Mouse (Mus musculus): Measurements from ENCODE around the gene E2f6. TPM values are rescaled to one million over a fixed set of nuclear protein-coding genes. Genes with fewer than 3 reads are reported as not detected.

E2f6 gene
- polyA plus RNA-seq, 1 experiment from 2014 or later = 11.7 TPM

- ATAC-seq = no peak
- 0 out of 2 replicates have a peak, but pooled peaks cover 2% of the 10 kb centered on the region for H3K4me1 ChIP-seq (replicated peaks; ENCODE audit: control insufficient read depth, insufficient read depth, low read length)
- no peak overlapping the region for H3K27ac ChIP-seq (ENCODE audit: low read depth, low read length)
- H3K36me3 ChIP-seq (ENCODE audit: control insufficient read depth, insufficient read depth) = no peaks in the 10 kb centered on the region
- H3K9ac ChIP-seq (ENCODE audit: low read depth, low read length) = no peak overlapping the region
- H3K27me3 ChIP-seq (replicated peaks; ENCODE audit: control insufficient read depth, insufficient read depth, low read length) = no peaks in the 10 kb centered on the region
- H3K9me3 ChIP-seq (ENCODE audit: control insufficient read depth) = no peaks in the 10 kb centered on the region
- no peak overlapping the region for H3K4me3 ChIP-seq (ENCODE audit: low read depth, low read length)
- no peak for TF ChIP-seq CTCF (IDR thresholded peaks at IDR 0.05; ENCODE audit: low read depth)
- no peak overlapping the region for H3K4me2 ChIP-seq (replicated peaks; ENCODE audit: low read depth)
- WGBS = 55% methylated on average over 6 of the region's 6 CpGs
Observed at GRCm38 (mm10) chr12:16855632-16856305, 45.0 kb downstream of the E2f6 start.

GRCm38 (mm10) chr12:16856306-16856679 lies 45.5 kb downstream of the E2f6 start:
- Histone ChIP-seq H3K27ac (ENCODE audit: low read depth, low read length) (no peak overlapping the region), H3K4me2 (replicated peaks; ENCODE audit: low read depth) (no peak overlapping the region), H3K27me3 (replicated peaks; ENCODE audit: control insufficient read depth, insufficient read depth, low read length) (no peaks in the 10 kb centered on the region), H3K9me3 (ENCODE audit: control insufficient read depth) (no peaks in the 10 kb centered on the region), H3K9ac (ENCODE audit: low read depth, low read length) (no peak overlapping the region), H3K4me3 (ENCODE audit: low read depth, low read length) (no peak overlapping the region), H3K4me1 (replicated peaks; ENCODE audit: control insufficient read depth, insufficient read depth, low read length) (no peaks in the 10 kb centered on the region), H3K36me3 (ENCODE audit: control insufficient read depth, insufficient read depth) (no peaks in the 10 kb centered on the region)
- 82% methylated on average over 2 of the region's 2 CpGs for WGBS
- no peak for TF ChIP-seq CTCF (IDR thresholded peaks at IDR 0.05; ENCODE audit: low read depth)
- ATAC-seq = no peak

GRCm38 (mm10) chr12:16858081-16858480 lies 47.3 kb downstream of the E2f6 start:
- ATAC-seq = no peak
- Histone ChIP-seq H3K27ac (ENCODE audit: low read depth, low read length) (no peak overlapping the region), H3K9me3 (ENCODE audit: control insufficient read depth) (no peaks in the 10 kb centered on the region), H3K36me3 (ENCODE audit: control insufficient read depth, insufficient read depth) (no peaks in the 10 kb centered on the region), H3K27me3 (replicated peaks; ENCODE audit: control insufficient read depth, insufficient read depth, low read length) (no peaks in the 10 kb centered on the region), H3K9ac (ENCODE audit: low read depth, low read length) (no peak overlapping the region), H3K4me1 (replicated peaks; ENCODE audit: control insufficient read depth, insufficient read depth, low read length) (no peaks in the 10 kb centered on the region), H3K4me2 (replicated peaks; ENCODE audit: low read depth) (no peak overlapping the region), H3K4me3 (ENCODE audit: low read depth, low read length) (no peak overlapping the region)
- TF ChIP-seq CTCF (IDR thresholded peaks at IDR 0.05; ENCODE audit: low read depth) = no peak
- 50% methylated on average over 4 of the region's 4 CpGs for WGBS

GRCm38 (mm10) chr12:16859781-16860180 lies 49.0 kb downstream of the E2f6 start:
- Histone ChIP-seq H3K9me3 (ENCODE audit: control insufficient read depth) (no peaks in the 10 kb centered on the region), H3K27me3 (replicated peaks; ENCODE audit: control insufficient read depth, insufficient read depth, low read length) (no peaks in the 10 kb centered on the region), H3K27ac (ENCODE audit: low read depth, low read length) (no peak overlapping the region), H3K36me3 (ENCODE audit: control insufficient read depth, insufficient read depth) (no peaks in the 10 kb centered on the region), H3K4me2 (replicated peaks; ENCODE audit: low read depth) (no peak overlapping the region), H3K4me1 (replicated peaks; ENCODE audit: control insufficient read depth, insufficient read depth, low read length) (no peaks in the 10 kb centered on the region), H3K9ac (ENCODE audit: low read depth, low read length) (no peak overlapping the region), H3K4me3 (ENCODE audit: low read depth, low read length) (no peak overlapping the region)
- no peak for ATAC-seq
- WGBS = 90% methylated on average over 2 of the region's 2 CpGs
- no peak for TF ChIP-seq CTCF (IDR thresholded peaks at IDR 0.05; ENCODE audit: low read depth)

- H3K4me1 ChIP-seq (replicated peaks; ENCODE audit: control insufficient read depth, insufficient read depth, low read length) = no peaks in the 10 kb centered on the region
- H3K9me3 ChIP-seq (ENCODE audit: control insufficient read depth) = no peaks in the 10 kb centered on the region
- H3K36me3 ChIP-seq (ENCODE audit: control insufficient read depth, insufficient read depth) = no peaks in the 10 kb centered on the region
- no peak overlapping the region for H3K27ac ChIP-seq (ENCODE audit: low read depth, low read length)
- ATAC-seq = no peak
- no peak overlapping the region for H3K4me2 ChIP-seq (replicated peaks; ENCODE audit: low read depth)
- 46% methylated on average over 1 of the region's 1 CpGs for WGBS
- no peaks in the 10 kb centered on the region for H3K27me3 ChIP-seq (replicated peaks; ENCODE audit: control insufficient read depth, insufficient read depth, low read length)
- TF ChIP-seq CTCF (IDR thresholded peaks at IDR 0.05; ENCODE audit: low read depth) = no peak
- no peak overlapping the region for H3K9ac ChIP-seq (ENCODE audit: low read depth, low read length)
- no peak overlapping the region for H3K4me3 ChIP-seq (ENCODE audit: low read depth, low read length)
Observed at GRCm38 (mm10) chr12:16860533-16860932, 49.8 kb downstream of the E2f6 start.

GRCm38 (mm10) chr12:16860961-16861360 lies 50.2 kb downstream of the E2f6 start:
- no peaks in the 10 kb centered on the region for H3K4me1 ChIP-seq (replicated peaks; ENCODE audit: control insufficient read depth, insufficient read depth, low read length)
- H3K27ac ChIP-seq (ENCODE audit: low read depth, low read length) = no peak overlapping the region
- H3K4me2 ChIP-seq (replicated peaks; ENCODE audit: low read depth) = no peak overlapping the region
- no peak for ATAC-seq
- H3K27me3 ChIP-seq (replicated peaks; ENCODE audit: control insufficient read depth, insufficient read depth, low read length) = no peaks in the 10 kb centered on the region
- WGBS = 59% methylated on average over 3 of the region's 3 CpGs
- H3K4me3 ChIP-seq (ENCODE audit: low read depth, low read length) = no peak overlapping the region
- H3K9ac ChIP-seq (ENCODE audit: low read depth, low read length) = no peak overlapping the region
- no peaks in the 10 kb centered on the region for H3K9me3 ChIP-seq (ENCODE audit: control insufficient read depth)
- H3K36me3 ChIP-seq (ENCODE audit: control insufficient read depth, insufficient read depth) = no peaks in the 10 kb centered on the region
- TF ChIP-seq CTCF (IDR thresholded peaks at IDR 0.05; ENCODE audit: low read depth) = no peak

All from intestine, postnatal 0 days (tissue).